Mouse (Mus musculus) heart, adult 2 months (tissue): Measurements from ENCODE around the gene Polr2i.

ENCODE experiments used
- EP300 ChIP-seq: fragments of 200-500 bp; IDR thresholded peaks from 2 replicates; pipeline ENCODE4 v1.6.1; 2011; ENCODE audit warnings: low read depth, low read length, control low read depth; ENCODE audit not compliant: insufficient read depth
- POLR2A ChIP-seq: fragments of 200-500 bp; IDR thresholded peaks from 2 replicates; pipeline ENCODE4 v1.6.1; 2011; ENCODE audit warnings: mild to moderate bottlenecking, low read depth, low read length, control low read depth; ENCODE audit not compliant: insufficient read depth

- TF ChIP-seq POLR2A (no peak), EP300 (no peak)
Measured at GRCm38 (mm10) chr7:30200200-30200599, 31.5 kb upstream of the Polr2i start.
